Mouse (Mus musculus): ENCODE data around the gene Rpp25l. TPM values are rescaled to one million over a fixed set of nuclear protein-coding genes. Genes with fewer than 3 reads are reported as not detected.

The Rpp25l gene
- total and polyA plus RNA-seq, 3 experiments: 30.1 to 33.2 (median 32.3) TPM

DNA sequence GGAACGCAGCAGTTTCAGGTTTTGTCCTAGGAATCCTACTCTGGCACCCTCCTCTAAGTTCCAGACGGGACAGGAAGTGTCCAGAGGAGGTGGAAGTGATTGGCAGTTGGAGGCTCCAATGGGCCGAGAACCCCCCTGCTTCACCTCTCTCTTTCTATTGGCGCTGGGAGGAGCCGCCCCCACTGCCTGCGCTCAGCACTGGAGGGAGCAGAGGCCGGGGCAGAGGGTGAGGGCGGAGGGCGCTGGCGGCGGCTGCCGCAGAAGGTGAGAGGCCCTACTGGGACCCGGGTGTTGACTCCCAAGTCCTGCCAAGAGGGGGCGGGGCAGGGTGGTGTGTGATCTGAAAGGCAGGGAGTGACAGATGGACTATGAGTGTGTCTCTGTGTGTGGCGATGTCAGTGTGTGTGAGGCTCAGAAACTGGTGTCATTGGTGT lies 47.0 kb upstream of the Rpp25l start:
- Histone ChIP-seq H3K4me3 (peak overlapping the region; percentile 54), H3K27me3 (ENCODE audit: control insufficient read depth, insufficient read depth, low read length) (no peaks in the 10 kb centered on the region), H3K27ac (peak overlapping the region; percentile 94), H3K36me3 (ENCODE audit: control insufficient read depth, insufficient read depth, low read length) (no peaks in the 10 kb centered on the region; the same call in 1 of the 2 replicates), H3K79me2 (replicated peaks; ENCODE audit: control insufficient read depth, insufficient read depth, low read length) (no peaks in the 10 kb centered on the region), H3K4me1 (ENCODE audit: control insufficient read depth, insufficient read depth, low read length) (peaks cover 6% of the 10 kb centered on the region), H3K9ac (ENCODE audit: low read depth, low read length) (peak overlapping the region; percentile 79)
- intact Hi-C loops (cut with DNase I): no loop called here
- 2% methylated on average over 15 of the region's 15 CpGs for WGBS
- TF ChIP-seq POLR2A (IDR thresholded peaks at IDR 0.05; ENCODE audit: insufficient read depth, low read depth, low read length) (peak; percentile 86), EP300 (IDR thresholded peaks at IDR 0.05; ENCODE audit: insufficient read depth, low read depth, low read length) (0 out of 2 replicates have a peak, but pooled peaks have one; percentile 37), CTCF (IDR thresholded peaks at IDR 0.05) (peak; percentile 29; the same call in 1 of the 2 replicates)
- peak; percentile 92 to 95 for DNase-seq

DNA sequence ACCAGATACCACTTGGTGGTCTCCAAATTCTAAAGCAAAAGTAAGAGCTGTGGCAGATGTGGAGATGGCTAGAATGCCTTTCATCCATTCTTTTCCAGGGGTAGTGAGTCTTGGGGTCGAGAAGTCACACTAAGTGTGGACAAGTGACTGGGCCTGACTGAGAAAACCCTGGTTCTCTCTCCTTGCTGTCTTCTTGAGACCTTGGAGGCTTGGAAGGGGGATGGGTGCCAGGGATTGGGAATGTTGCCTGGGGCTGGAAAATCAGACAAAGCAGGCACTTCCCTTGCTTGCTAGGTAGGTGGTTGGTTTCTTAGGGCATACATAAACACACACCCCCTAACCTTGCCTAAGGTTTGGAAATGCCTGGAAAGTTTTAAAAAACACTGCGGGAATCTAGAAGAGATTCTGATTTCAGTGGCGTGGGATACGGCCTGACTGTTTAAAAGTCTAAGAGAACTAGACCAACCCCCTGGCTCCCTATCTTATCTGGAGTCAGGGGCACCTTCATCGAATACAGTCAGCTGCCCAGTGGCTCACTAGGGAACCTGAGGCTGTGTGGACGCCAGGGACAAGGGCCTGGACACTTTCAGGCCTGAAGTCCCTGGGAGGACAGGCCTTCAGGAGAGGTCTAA lies 46.4 kb upstream of the Rpp25l start:
- no peaks in the 10 kb centered on the region for H3K27me3 ChIP-seq (ENCODE audit: control insufficient read depth, insufficient read depth, low read length)
- peak overlapping the region; percentile 65 for H3K9ac ChIP-seq (ENCODE audit: low read depth, low read length)
- H3K27ac ChIP-seq: peak overlapping the region; percentile 94
- H3K4me3 ChIP-seq: peak overlapping the region; percentile 54
- TF ChIP-seq POLR2A (IDR thresholded peaks at IDR 0.05; ENCODE audit: insufficient read depth, low read depth, low read length) (no peak), CTCF (IDR thresholded peaks at IDR 0.05) (no peak), EP300 (IDR thresholded peaks at IDR 0.05; ENCODE audit: insufficient read depth, low read depth, low read length) (no peak)
- WGBS: 20% methylated on average over 6 of the region's 6 CpGs
- H3K79me2 ChIP-seq (replicated peaks; ENCODE audit: control insufficient read depth, insufficient read depth, low read length): no peaks in the 10 kb centered on the region
- no peaks in the 10 kb centered on the region; the same call in 1 of the 2 replicates for H3K36me3 ChIP-seq (ENCODE audit: control insufficient read depth, insufficient read depth, low read length)
- DNase-seq: no peak
- intact Hi-C loops (cut with DNase I): loop anchor here (2.0 kb wide), 1 partner anchor 15 kb away; the partner anchor contains the start of gene Ccl27a
- H3K4me1 ChIP-seq (ENCODE audit: control insufficient read depth, insufficient read depth, low read length): peaks cover 6% of the 10 kb centered on the region

- no peaks in the 10 kb centered on the region; the same call in 1 of the 2 replicates for H3K36me3 ChIP-seq (ENCODE audit: control insufficient read depth, insufficient read depth, low read length)
- DNase-seq: no peak
- no peak overlapping the region for H3K9ac ChIP-seq (ENCODE audit: low read depth, low read length)
- peaks cover 6% of the 10 kb centered on the region for H3K4me1 ChIP-seq (ENCODE audit: control insufficient read depth, insufficient read depth, low read length)
- peak; percentile 4; the same call in 1 of the 2 replicates for TF ChIP-seq CTCF (IDR thresholded peaks at IDR 0.05)
- TF ChIP-seq POLR2A (IDR thresholded peaks at IDR 0.05; ENCODE audit: insufficient read depth, low read depth, low read length): no peak
- 0 out of 2 replicates have a peak, but pooled peaks have one; percentile 38 for TF ChIP-seq EP300 (IDR thresholded peaks at IDR 0.05; ENCODE audit: insufficient read depth, low read depth, low read length)
- H3K4me3 ChIP-seq: no peak overlapping the region
- intact Hi-C loops (cut with DNase I): loop anchor here (2.0 kb wide), 1 partner anchor 16 kb away; the partner anchor contains the start of gene Ccl27a
- no peaks in the 10 kb centered on the region for H3K79me2 ChIP-seq (replicated peaks; ENCODE audit: control insufficient read depth, insufficient read depth, low read length)
- 44% methylated on average over 9 of the region's 9 CpGs for WGBS
- no peaks in the 10 kb centered on the region for H3K27me3 ChIP-seq (ENCODE audit: control insufficient read depth, insufficient read depth, low read length)
- H3K27ac ChIP-seq: peak overlapping the region; percentile 94
Measured at GRCm38 (mm10) chr4:41759206-41759605, 45.9 kb upstream of the Rpp25l start.

- TF ChIP-seq EP300 (IDR thresholded peaks at IDR 0.05; ENCODE audit: insufficient read depth, low read depth, low read length): no peak
- TF ChIP-seq POLR2A (IDR thresholded peaks at IDR 0.05; ENCODE audit: insufficient read depth, low read depth, low read length): no peak
- no peak for TF ChIP-seq CTCF (IDR thresholded peaks at IDR 0.05)
- peak overlapping the region; percentile 94 for H3K27ac ChIP-seq
- H3K4me1 ChIP-seq (ENCODE audit: control insufficient read depth, insufficient read depth, low read length): peaks cover 6% of the 10 kb centered on the region
- H3K9ac ChIP-seq (ENCODE audit: low read depth, low read length): no peak overlapping the region
- no peak for DNase-seq
- 87% methylated on average over 4 of the region's 4 CpGs for WGBS
- no peaks in the 10 kb centered on the region for H3K27me3 ChIP-seq (ENCODE audit: control insufficient read depth, insufficient read depth, low read length)
- H3K36me3 ChIP-seq (ENCODE audit: control insufficient read depth, insufficient read depth, low read length): no peaks in the 10 kb centered on the region; the same call in 1 of the 2 replicates
- H3K4me3 ChIP-seq: no peak overlapping the region
- intact Hi-C loops (cut with DNase I): loop anchor here (2.0 kb wide), 1 partner anchor 16 kb away; the partner anchor contains the start of gene Ccl27a
- no peaks in the 10 kb centered on the region for H3K79me2 ChIP-seq (replicated peaks; ENCODE audit: control insufficient read depth, insufficient read depth, low read length)
Measured at GRCm38 (mm10) chr4:41758701-41759100, 45.4 kb upstream of the Rpp25l start.

DNA sequence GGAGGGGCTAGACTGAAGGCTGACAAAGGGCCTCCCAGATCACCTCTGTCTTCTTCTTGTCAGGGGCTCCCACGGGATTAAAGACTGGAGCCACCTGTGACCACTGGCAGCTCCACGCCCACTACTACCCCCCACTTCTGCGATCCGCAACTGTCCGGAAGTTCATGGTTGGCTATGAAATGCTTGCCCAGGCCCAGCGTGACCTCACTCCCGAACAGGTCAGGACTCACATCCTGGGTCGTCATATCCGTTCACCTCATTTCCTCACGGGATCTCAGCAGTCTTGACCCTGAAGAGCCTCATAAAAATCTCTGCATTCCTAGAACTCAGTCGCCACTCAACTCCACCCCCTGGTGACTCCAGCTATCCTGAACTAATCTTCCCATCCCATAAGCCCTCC lies 44.7 kb upstream of the Rpp25l start:
- H3K36me3 ChIP-seq (ENCODE audit: control insufficient read depth, insufficient read depth, low read length): no peaks in the 10 kb centered on the region; the same call in 1 of the 2 replicates
- H3K4me3 ChIP-seq: no peak overlapping the region
- no peak overlapping the region for H3K9ac ChIP-seq (ENCODE audit: low read depth, low read length)
- TF ChIP-seq EP300 (IDR thresholded peaks at IDR 0.05; ENCODE audit: insufficient read depth, low read depth, low read length) (no peak), POLR2A (IDR thresholded peaks at IDR 0.05; ENCODE audit: insufficient read depth, low read depth, low read length) (no peak), CTCF (IDR thresholded peaks at IDR 0.05) (no peak)
- intact Hi-C loops (cut with DNase I): loop anchor here (2.0 kb wide), 1 partner anchor 17 kb away; the partner anchor contains the start of gene Ccl27a
- no peak overlapping the region for H3K27ac ChIP-seq
- peaks cover 6% of the 10 kb centered on the region for H3K4me1 ChIP-seq (ENCODE audit: control insufficient read depth, insufficient read depth, low read length)
- H3K79me2 ChIP-seq (replicated peaks; ENCODE audit: control insufficient read depth, insufficient read depth, low read length): no peaks in the 10 kb centered on the region
- no peak for DNase-seq
- 60% methylated on average over 11 of the region's 11 CpGs for WGBS
- no peaks in the 10 kb centered on the region for H3K27me3 ChIP-seq (ENCODE audit: control insufficient read depth, insufficient read depth, low read length)

DNA sequence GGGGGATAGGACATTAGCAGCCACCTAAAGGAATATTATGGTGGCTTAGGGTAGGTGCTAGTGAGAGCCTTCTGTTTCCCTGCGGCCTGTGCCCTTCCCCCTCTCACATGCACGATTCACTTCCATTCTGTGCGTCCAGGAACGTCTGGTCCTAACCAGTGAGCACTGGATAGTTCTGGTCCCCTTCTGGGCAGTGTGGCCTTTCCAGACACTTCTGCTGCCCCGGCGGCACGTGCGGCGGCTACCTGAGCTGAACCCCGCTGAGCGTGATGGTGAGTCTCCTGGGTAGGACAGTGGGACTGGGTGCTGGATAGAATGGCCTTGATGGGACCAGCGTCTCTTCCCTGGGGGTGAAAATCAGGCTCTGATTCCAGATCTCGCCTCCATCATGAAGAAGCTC lies 44.0 kb upstream of the Rpp25l start:
- Histone ChIP-seq H3K9ac (ENCODE audit: low read depth, low read length) (no peak overlapping the region), H3K4me3 (no peak overlapping the region), H3K79me2 (replicated peaks; ENCODE audit: control insufficient read depth, insufficient read depth, low read length) (no peaks in the 10 kb centered on the region), H3K36me3 (ENCODE audit: control insufficient read depth, insufficient read depth, low read length) (no peaks in the 10 kb centered on the region; the same call in 1 of the 2 replicates), H3K27ac (no peak overlapping the region), H3K27me3 (ENCODE audit: control insufficient read depth, insufficient read depth, low read length) (no peaks in the 10 kb centered on the region), H3K4me1 (ENCODE audit: control insufficient read depth, insufficient read depth, low read length) (peaks cover 6% of the 10 kb centered on the region)
- TF ChIP-seq EP300 (IDR thresholded peaks at IDR 0.05; ENCODE audit: insufficient read depth, low read depth, low read length): no peak
- no peak for TF ChIP-seq CTCF (IDR thresholded peaks at IDR 0.05)
- TF ChIP-seq POLR2A (IDR thresholded peaks at IDR 0.05; ENCODE audit: insufficient read depth, low read depth, low read length): no peak
- no peak for DNase-seq
- intact Hi-C loops (cut with DNase I): no loop called here
- WGBS: 94% methylated on average over 13 of the region's 13 CpGs
